Mouse (Mus musculus) v-Abl transformed pro-B cells (cell line): ENCODE measurements around the gene Rbp4.

Source experiments
- in situ Hi-C, 2 experiments: fragments of 400-800 bp; cut with MboI; formaldehyde crosslinking; loops; one replicate each; pipeline ENCODE4 v1.15.1; 2025; ENCODE audit not compliant: unreplicated experiment in 2 of 2

Rbp4 gene

GRCm38 (mm10) chr19:38091512-38091985 lies 33.5 kb downstream of the Rbp4 start:
- in situ Hi-C loops: no loop called here

- in situ Hi-C loops: no loop called here
Observed at GRCm38 (mm10) chr19:38089358-38089757, 35.7 kb downstream of the Rbp4 start.

GRCm38 (mm10) chr19:38086948-38087551 lies 38.0 kb downstream of the Rbp4 start:
- in situ Hi-C loops: no loop called here

- in situ Hi-C loops: no loop called here
Observed at GRCm38 (mm10) chr19:38085841-38086240, 39.2 kb downstream of the Rbp4 start.

- in situ Hi-C loops: no loop called here
Observed at GRCm38 (mm10) chr19:38082931-38083525, 42.1 kb downstream of the Rbp4 start.

- in situ Hi-C loops: no loop called here
Observed at GRCm38 (mm10) chr19:38081361-38081760, 43.7 kb downstream of the Rbp4 start.

- in situ Hi-C loops: no loop called here
Observed at GRCm38 (mm10) chr19:38077851-38078540, 47.1 kb downstream of the Rbp4 start.

GRCm38 (mm10) chr19:38076251-38076650 lies 48.8 kb downstream of the Rbp4 start:
- in situ Hi-C loops: no loop called here

GRCm38 (mm10) chr19:38075051-38075450 lies 50.0 kb downstream of the Rbp4 start:
- in situ Hi-C loops: no loop called here

GRCm38 (mm10) chr19:38073226-38073625 lies 51.9 kb downstream of the Rbp4 start:
- in situ Hi-C loops: no loop called here
